Mouse (Mus musculus) liver, postnatal 0 days (tissue): ENCODE measurements around the gene 4930568D16Rik.
A peak's percentile ranks its signal among the peaks of the same experiment; 100 is the strongest.

Experiments
- CTCF ChIP-seq: sonication (generic); IDR thresholded peaks from 2 replicates; pipeline ENCODE4 v1.5.1; 2016; ENCODE audit warnings: antibody characterized with exemption, low read depth
- EP300 ChIP-seq: IDR thresholded peaks from 2 replicates; pipeline ENCODE4 v1.6.1; 2016; ENCODE audit warnings: antibody characterized with exemption, low read depth, mild to moderate bottlenecking

DNA sequence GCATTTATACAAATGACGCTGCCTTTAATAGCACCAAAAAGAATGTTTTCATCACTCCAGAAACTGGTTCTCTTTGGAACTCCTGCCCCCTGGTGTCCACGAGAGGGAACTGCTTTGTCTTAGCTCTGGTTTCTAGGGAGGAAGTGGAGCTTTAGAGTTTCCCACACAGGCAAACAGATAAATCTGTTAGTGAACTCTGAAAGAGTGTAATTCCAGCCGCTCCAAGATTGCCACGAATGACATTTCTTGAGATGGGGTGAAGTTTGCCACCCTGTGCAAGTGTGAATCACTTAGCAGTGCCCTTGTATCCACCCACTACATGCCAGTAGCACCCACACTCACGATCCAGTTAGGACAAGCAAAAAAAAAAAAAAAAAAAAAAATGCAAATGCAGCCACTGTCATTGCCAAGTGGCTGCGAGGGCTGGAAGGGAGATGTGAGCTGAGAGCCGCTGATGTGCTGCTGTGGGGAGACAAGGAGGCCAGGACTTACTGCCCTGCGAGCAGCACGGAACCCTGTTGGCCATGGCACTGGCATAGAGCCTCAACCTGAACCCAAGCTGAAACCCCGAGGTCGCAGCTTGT is 30.2 kb upstream of the 4930568D16Rik start:
- no peak for TF ChIP-seq EP300
- peak; percentile 89 for TF ChIP-seq CTCF
